Mouse (Mus musculus) liver, postnatal 0 days (tissue): ENCODE results near the gene Foxe3. TPM values are rescaled to one million over a fixed set of nuclear protein-coding genes. Genes with fewer than 3 reads are reported as not detected.

Experiments
- ATAC-seq: fragments of 200-750 bp; cut with Nextera tagmentation; 2 replicates; pipeline ENCODE4 v1.8.0; 2017; ENCODE audit warnings: mild to moderate bottlenecking, moderate library complexity
- DNase-seq: peaks from one replicate; pipeline ENCODE4 v3.0.0-alpha.2; 2016
- H3K27ac ChIP-seq: fragments of 300-500 bp; sonication (generic); 2 replicates; pipeline ENCODE4 v1.5.1; 2014; ENCODE audit warnings: antibody characterized with exemption, moderate library complexity, mild to moderate bottlenecking, low read depth
- H3K27me3 ChIP-seq: fragments of 300-500 bp; sonication (generic); 2 replicates; pipeline ENCODE4 v1.6.1; 2014; ENCODE audit warnings: low read length, control low read depth, mixed read lengths; ENCODE audit not compliant: insufficient read depth
- H3K36me3 ChIP-seq: fragments of 300-500 bp; sonication (generic); replicated peaks from 2 replicates; pipeline ENCODE4 v1.6.1; 2014; ENCODE audit warnings: mild to moderate bottlenecking, control low read depth, low read length, moderate library complexity, mixed read lengths; ENCODE audit not compliant: insufficient read depth
- H3K4me1 ChIP-seq: fragments of 300-500 bp; sonication (generic); 2 replicates; pipeline ENCODE4 v1.6.1; 2014; ENCODE audit warnings: antibody characterized with exemption, mild to moderate bottlenecking, control low read depth; ENCODE audit not compliant: insufficient read depth
- H3K4me2 ChIP-seq: fragments of 300-500 bp; sonication (generic); 2 replicates; pipeline ENCODE4 v1.6.1; 2014; ENCODE audit warnings: low read depth, mild to moderate bottlenecking, low read length, moderate library complexity, mixed read lengths
- H3K4me3 ChIP-seq: fragments of 300-500 bp; sonication (generic); 2 replicates; pipeline ENCODE4 v1.5.1; 2014; ENCODE audit warnings: low read depth, low read length
- H3K9ac ChIP-seq: fragments of 300-500 bp; sonication (generic); replicated peaks from 2 replicates; pipeline ENCODE4 v1.6.1; 2014; ENCODE audit warnings: mild to moderate bottlenecking, moderate library complexity
- H3K9me3 ChIP-seq: fragments of 300-500 bp; sonication (generic); 2 replicates; pipeline ENCODE4 v1.6.1; 2016; ENCODE audit warnings: mild to moderate bottlenecking, control low read depth, low read length, mixed read lengths
- CTCF ChIP-seq: sonication (generic); IDR thresholded peaks from 2 replicates; pipeline ENCODE4 v1.5.1; 2016; ENCODE audit warnings: antibody characterized with exemption, low read depth
- EP300 ChIP-seq: IDR thresholded peaks from 2 replicates; pipeline ENCODE4 v1.6.1; 2016; ENCODE audit warnings: antibody characterized with exemption, low read depth, mild to moderate bottlenecking
- WGBS: fragments of 180-500 bp; shearing (Covaris S2); extraction: QIAGEN DNeasy Blood & Tissue Kit; methylation state at CpG from one replicate; pipeline ENCODE4 v1.1.7; 2014; ENCODE audit not compliant: insufficient replicate concordance; 5-methylcytosine and 5-hydroxymethylcytosine counted together
- polyA plus RNA-seq: library from polyadenylated mRNA; unstranded; fragments of >200 nt; fragmentation: Nextera tagmentation; extraction: Ambion mirVana; gene quantifications from 2 replicates; pipeline ENCODE4 v1.2.1, GENCODE M21; 2015

Gene Foxe3
- polyA plus RNA-seq, 1 experiment from 2014 or later: not detected

GRCm38 (mm10) chr4:114942583-114942982, 16.8 kb upstream of the Foxe3 start:
- Histone ChIP-seq H3K27ac (no peak overlapping the region), H3K9ac (no peak overlapping the region), H3K27me3 (no peaks in the 10 kb centered on the region), H3K4me3 (no peak overlapping the region), H3K4me1 (no peaks in the 10 kb centered on the region), H3K4me2 (no peak overlapping the region), H3K36me3 (no peaks in the 10 kb centered on the region), H3K9me3 (no peaks in the 10 kb centered on the region)
- DNase-seq (peak; percentile 5), ATAC-seq (no peak)
- WGBS: 48% methylated on average over 8 of the region's 8 CpGs
- no peak for TF ChIP-seq CTCF
- no peak for TF ChIP-seq EP300

GRCm38 (mm10) chr4:114942112-114942511, 16.3 kb upstream of the Foxe3 start:
- H3K36me3 ChIP-seq: no peaks in the 10 kb centered on the region
- no peaks in the 10 kb centered on the region for H3K9me3 ChIP-seq
- WGBS: 47% methylated on average over 4 of the region's 4 CpGs
- H3K4me2 ChIP-seq: no peak overlapping the region
- H3K4me3 ChIP-seq: no peak overlapping the region
- no peaks in the 10 kb centered on the region for H3K27me3 ChIP-seq
- H3K9ac ChIP-seq: no peak overlapping the region
- H3K27ac ChIP-seq: no peak overlapping the region
- no peak for TF ChIP-seq CTCF
- TF ChIP-seq EP300: no peak
- DNase-seq (no peak), ATAC-seq (no peak)
- no peaks in the 10 kb centered on the region for H3K4me1 ChIP-seq

- no peak for TF ChIP-seq EP300
- TF ChIP-seq CTCF: no peak
- WGBS: 78% methylated on average over 4 of the region's 4 CpGs
These were observed 15.5 kb upstream of the Foxe3 start for GRCm38 (mm10) chr4:114941311-114941710.

GRCm38 (mm10) chr4:114938248-114938647, 12.4 kb upstream of the Foxe3 start:
- no peak overlapping the region for H3K4me2 ChIP-seq
- H3K4me3 ChIP-seq: no peak overlapping the region
- 55% methylated on average over 3 of the region's 3 CpGs for WGBS
- H3K9ac ChIP-seq: no peak overlapping the region
- H3K4me1 ChIP-seq: no peaks in the 10 kb centered on the region
- DNase-seq (no peak), ATAC-seq (no peak)
- TF ChIP-seq EP300 (no peak), CTCF (no peak)
- H3K27ac ChIP-seq: no peak overlapping the region
- no peaks in the 10 kb centered on the region for H3K27me3 ChIP-seq
- H3K36me3 ChIP-seq: no peaks in the 10 kb centered on the region
- H3K9me3 ChIP-seq: no peaks in the 10 kb centered on the region

More at GRCm38 (mm10) chr4:114941311-114941710, 15.5 kb upstream of the Foxe3 start:
- no peaks in the 10 kb centered on the region for H3K4me1 ChIP-seq
- no peaks in the 10 kb centered on the region for H3K9me3 ChIP-seq
- DNase-seq (no peak), ATAC-seq (no peak)
- no peak overlapping the region for H3K27ac ChIP-seq
- no peaks in the 10 kb centered on the region for H3K36me3 ChIP-seq
- no peaks in the 10 kb centered on the region for H3K27me3 ChIP-seq
- H3K4me3 ChIP-seq: no peak overlapping the region
- no peak overlapping the region for H3K9ac ChIP-seq
- H3K4me2 ChIP-seq: no peak overlapping the region

GRCm38 (mm10) chr4:114937459-114938047, 11.7 kb upstream of the Foxe3 start:
- WGBS: 60% methylated on average over 4 of the region's 4 CpGs
- TF ChIP-seq EP300 (no peak), CTCF (no peak)
- H3K36me3 ChIP-seq: no peaks in the 10 kb centered on the region
- ATAC-seq (no peak), DNase-seq (no peak)
- H3K27me3 ChIP-seq: no peaks in the 10 kb centered on the region
- H3K4me2 ChIP-seq: no peak overlapping the region
- H3K4me3 ChIP-seq: no peak overlapping the region
- no peaks in the 10 kb centered on the region for H3K4me1 ChIP-seq
- H3K9me3 ChIP-seq: no peaks in the 10 kb centered on the region
- H3K9ac ChIP-seq: no peak overlapping the region
- no peak overlapping the region for H3K27ac ChIP-seq

- H3K27me3 ChIP-seq: peaks cover 14% of the 10 kb centered on the region
- 54% methylated on average over 6 of the region's 6 CpGs for WGBS
- no peak overlapping the region for H3K4me3 ChIP-seq
- TF ChIP-seq CTCF (no peak), EP300 (no peak)
- H3K9me3 ChIP-seq: no peaks in the 10 kb centered on the region
- H3K4me2 ChIP-seq: no peak overlapping the region
- no peaks in the 10 kb centered on the region for H3K36me3 ChIP-seq
- no peak overlapping the region for H3K27ac ChIP-seq
- ATAC-seq: no peak
- no peaks in the 10 kb centered on the region for H3K4me1 ChIP-seq
- DNase-seq: no peak
- H3K9ac ChIP-seq: no peak overlapping the region
These were observed 8.4 kb upstream of the Foxe3 start for GRCm38 (mm10) chr4:114934188-114934587.
